ENCODE assay signal across 9 mouse cellular contexts in genomic region chr11:69118765-69119164, GRCm38 (mm10). TPM values are rescaled to one million over a fixed set of nuclear protein-coding genes. Genes with fewer than 3 reads are reported as not detected.
DNase-seq lines count a peak whose midpoint lies in the region; ATAC-seq and TF ChIP-seq lines count a peak whose summit lies in the region.
"Had no signal": no experiment of that assay in that cellular context is flagged by ENCODE, and none has a peak within 500 bp of the region (broad histone marks: within the 10 kb centered on the region; RNA-seq: fewer than 3 reads in every experiment).

No protein-coding gene starts in this region.

- H3K9ac ChIP-seq in hindbrain, embryonic 15.5 days: peak overlapping the region; percentile 21; the same call in 1 of the 2 replicates

- peaks cover 16% of the 10 kb centered on the region for H3K27me3 ChIP-seq in hindbrain, embryonic 15.5 days

- H3K36me3 ChIP-seq in hindbrain, embryonic 15.5 days: no peaks in the 10 kb centered on the region

- H3K4me2 ChIP-seq in hindbrain, embryonic 15.5 days: peak overlapping the region; percentile 98

- ATAC-seq in hindbrain, embryonic 15.5 days (ENCODE audit: low FRiP score, low read depth): 0 out of 2 replicates have a peak, but pooled peaks have one; percentile 2
- ATAC-seq in megakaryocyte, adult 5-6 weeks (ENCODE audit: poor library complexity, severe bottlenecking): peak; percentile 13; the same call in 1 of the 2 replicates

- peak; percentile 77 for DNase-seq in MEL-GATA-1-ER (ENCODE audit: extremely low read depth, low read depth)
- DNase-seq in cerebellum, adult 9-10 months: peak; percentile 95
- DNase-seq in frontal cortex, postnatal 25 days (ENCODE audit: low spot score in 2 of 2): peak; percentile 71 to 90
- DNase-seq in left cerebral cortex, adult 2 months (ENCODE audit: extremely low spot score in 1 of 2, low spot score in 2 of 2): peak; percentile 85 to 92
- peak; percentile 88 to 97 for DNase-seq in right cerebral cortex, adult 2 months (ENCODE audit: low spot score in 2 of 2)
- DNase-seq in urinary bladder, postnatal 4 days (ENCODE audit: low spot score in 2 of 2): peak; percentile 72 to 80

- no peak overlapping the region for H3K27ac ChIP-seq in hindbrain, embryonic 15.5 days (replicated peaks)
- no peak overlapping the region for H3K27ac ChIP-seq in left cerebral cortex, adult 2 months

- no peaks in the 10 kb centered on the region for H3K9me3 ChIP-seq in hindbrain, embryonic 15.5 days

- under 1% methylated on average over 15 of the region's 15 CpGs for WGBS in hindbrain, embryonic 15.5 days

- intact Hi-C loops in left cerebral cortex, adult 2 months (cut with DNase I): loop anchor here (1.0 kb wide), 1 partner anchor 55 kb away; no protein-coding TSS in a partner anchor

- peak overlapping the region; percentile 86 for H3K4me3 ChIP-seq in hindbrain, embryonic 15.5 days
- H3K4me3 ChIP-seq in left cerebral cortex, adult 2 months: peak overlapping the region; percentile 76

- peaks cover 51% of the 10 kb centered on the region for H3K4me1 ChIP-seq in hindbrain, embryonic 15.5 days (replicated peaks)

- no peak for TF ChIP-seq CTCF in left cerebral cortex, adult 2 months (IDR thresholded peaks at IDR 0.05)

RNA-seq across cellular contexts. Expression of gene Hes7, which starts 1.4 kb away (rescaled TPM):
- polyA plus RNA-seq in hindbrain, embryonic 15.5 days (2015; fragmentation: Nextera tagmentation; extraction: Ambion mirVana): 0.87 and 0.98 TPM in 2 replicates
- total RNA-seq in left cerebral cortex, adult 2 months (2021): under 1 TPM; 0.57 to 0.82 TPM
- total RNA-seq in megakaryocyte, adult 5-6 weeks (2015): not detected in 2 replicates
- not detected in 2 replicates for total RNA-seq in megakaryocyte, adult 5-6 weeks (2017)

RNA-seq across cellular contexts. Expression of gene 9130213A22Rik, which starts 3.6 kb away (rescaled TPM):
- polyA plus RNA-seq in hindbrain, embryonic 15.5 days (2015; fragmentation: Nextera tagmentation; extraction: Ambion mirVana): 0.40 and 0.42 TPM in 2 replicates
- 1 to 10 TPM; 1.3 to 1.4 TPM for total RNA-seq in left cerebral cortex, adult 2 months (2021)
- total RNA-seq in megakaryocyte, adult 5-6 weeks (2015): not detected in 2 replicates
- not detected in 2 replicates for total RNA-seq in megakaryocyte, adult 5-6 weeks (2017)

RNA-seq across cellular contexts. Expression of gene Aloxe3, which starts 6.9 kb away (rescaled TPM):
- polyA plus RNA-seq in hindbrain, embryonic 15.5 days (2015; fragmentation: Nextera tagmentation; extraction: Ambion mirVana): 4.7 and 6.5 TPM in 2 replicates
- 1 to 10 TPM; 6.5 TPM for total RNA-seq in left cerebral cortex, adult 2 months (2021)
- total RNA-seq in megakaryocyte, adult 5-6 weeks (2015): 0.18 TPM in 1 of 2 replicates, not detected in the other
- total RNA-seq in megakaryocyte, adult 5-6 weeks (2017): not detected in 2 replicates
- total RNA-seq: neutrophil, adult 5-6 weeks had no signal

RNA-seq across cellular contexts. Expression of gene Per1, which starts 23.7 kb away (rescaled TPM):
- 10.0 and 10.1 TPM in 2 replicates for polyA plus RNA-seq in hindbrain, embryonic 15.5 days (2015; fragmentation: Nextera tagmentation; extraction: Ambion mirVana)
- total RNA-seq in left cerebral cortex, adult 2 months (2021): 100 to 1,000 TPM; 114 to 185 TPM
- total RNA-seq in megakaryocyte, adult 5-6 weeks (2015): 6.7 and 12.5 TPM in 2 replicates
- total RNA-seq in megakaryocyte, adult 5-6 weeks (2017): 7.9 and 8.5 TPM in 2 replicates

RNA-seq across cellular contexts. Expression of gene Vamp2, which starts 30.5 kb away (rescaled TPM):
- 317 and 437 TPM in 2 replicates for polyA plus RNA-seq in hindbrain, embryonic 15.5 days (2015; fragmentation: Nextera tagmentation; extraction: Ambion mirVana)
- total RNA-seq in left cerebral cortex, adult 2 months (2021): 1,000 to 10,000 TPM; 1,115 to 1,119 TPM
- 53.9 and 66.6 TPM in 2 replicates for total RNA-seq in megakaryocyte, adult 5-6 weeks (2015)
- 11.2 and 21.8 TPM in 2 replicates for total RNA-seq in megakaryocyte, adult 5-6 weeks (2017)

Comparison
In these comparisons a context has a peak if more than half of its experiments do, and no peak if none do; other contexts are left out.
1. RNA of gene Aloxe3, which starts 6.9 kb away (total RNA-seq): 6.5 TPM in left cerebral cortex, adult 2 months; 0.18 TPM in megakaryocyte, adult 5-6 weeks; every median in the first group is over 4 times any median in the second.
2. Peak in every context shown above with its lines, with median percentiles within 50 percentile points of each other: DNase-seq.